In the genomic region with DNA sequence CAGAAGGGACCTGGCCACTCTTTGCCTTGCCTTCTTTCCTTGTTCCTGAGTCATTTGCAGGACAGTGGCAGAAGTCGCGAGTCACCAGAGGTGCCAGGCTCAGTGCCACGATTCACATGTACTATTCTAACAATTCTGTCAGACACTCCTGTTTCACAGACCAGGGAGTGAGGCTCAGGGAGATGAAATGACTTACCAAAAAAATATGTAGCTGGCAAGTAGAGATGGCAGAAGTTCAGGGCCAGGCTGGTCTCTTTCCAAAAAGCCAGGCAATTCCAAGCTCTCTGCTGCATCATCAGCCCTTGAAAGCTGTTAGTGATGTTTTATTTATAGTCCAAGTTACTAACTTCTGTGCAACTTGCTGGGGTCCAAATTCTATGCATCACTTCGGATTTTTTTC, we compare ENCODE assay signal across 8 mouse cellular contexts.
DNase-seq lines count a peak whose midpoint lies in the region; ATAC-seq and TF ChIP-seq lines count a peak whose summit lies in the region.

No protein-coding gene starts in this region.

- CTCF ChIA-PET in Patski (lab: Charles Lee) = interaction anchor here (1.1 to 1.5 kb wide), 2 partner anchors 10 to 20 kb away, joined by 3 to 5 read pairs; no protein-coding TSS in a partner anchor

- peak; percentile 62 for ATAC-seq in frontal cortex, adult (ENCODE audit: low TSS enrichment)
- ATAC-seq in Patski = peak; percentile 44
- ATAC-seq in megakaryocyte progenitor cell, adult 5-6 weeks (replicated peaks; ENCODE audit: poor library complexity) = no peak

- no peaks in the 10 kb centered on the region for H3K27me3 ChIP-seq in Patski

- no peak for TF ChIP-seq CTCF in Patski (IDR thresholded peaks at IDR 0.05)
- TF ChIP-seq CTCF in gastrocnemius, adult 2 months (IDR thresholded peaks at IDR 0.05) = no peak

- no peak for DNase-seq in frontal cortex, postnatal 25 days (ENCODE audit: low spot score in 2 of 2)
- DNase-seq in Patski (ENCODE audit: low read depth, low spot score) = no peak
- DNase-seq in gastrocnemius, adult 2 months = peak; percentile 69
- peak; percentile 14 to 16 for DNase-seq in layer of hippocampus, postnatal 25 days (ENCODE audit: extremely low spot score in 1 of 2, low spot score in 1 of 2)
- DNase-seq in right cerebral cortex, adult 18-20 months = peak; percentile 42
- DNase-seq in thymus, adult 18-20 months = no peak

- no peak overlapping the region for H3K4me3 ChIP-seq in gastrocnemius, adult 2 months

- in situ Hi-C loops in Patski (cut with MboI; ENCODE audit: low pct_unique_long_range_greater_than_20kb) = no loop called here

- intact Hi-C loops in gastrocnemius, adult 2 months (cut with DNase I) = no loop called here

- POLR2A ChIA-PET in Patski (lab: Charles Lee) = no interaction called here

- H3K27ac ChIP-seq in gastrocnemius, adult 2 months = 0 out of 2 replicates have a peak overlapping the region, but pooled peaks have one; percentile 16

Comparison
In these comparisons a context has a peak if more than half of its experiments do, and no peak if none do; other contexts are left out.
1. DNase-seq: peak in gastrocnemius, adult 2 months (single experiment), layer of hippocampus, postnatal 25 days (2 of 2) and right cerebral cortex, adult 18-20 months (single experiment); none in frontal cortex, postnatal 25 days (0 of 2), Patski (single experiment) and thymus, adult 18-20 months (0 of 2).